Mouse (Mus musculus) CD8-positive naive resting alpha-beta T cell, adult 2 months (primary cell): Measurements from ENCODE around the gene Csmd2.
A peak's percentile ranks its signal among the peaks of the same experiment; 100 is the strongest.
"Not testable (repeated sequence)": the region's sequence is repeated elsewhere in the genome, so short reads cannot be mapped to it uniquely, and the experiment has no call there.

Experiments
- DNase-seq, 2 experiments: peaks; one replicate each; pipeline ENCODE4 v3.0.0; 2022; ENCODE audit warnings: low read depth in 2 of 2, low spot score in 2 of 2

Csmd2 gene

DNA sequence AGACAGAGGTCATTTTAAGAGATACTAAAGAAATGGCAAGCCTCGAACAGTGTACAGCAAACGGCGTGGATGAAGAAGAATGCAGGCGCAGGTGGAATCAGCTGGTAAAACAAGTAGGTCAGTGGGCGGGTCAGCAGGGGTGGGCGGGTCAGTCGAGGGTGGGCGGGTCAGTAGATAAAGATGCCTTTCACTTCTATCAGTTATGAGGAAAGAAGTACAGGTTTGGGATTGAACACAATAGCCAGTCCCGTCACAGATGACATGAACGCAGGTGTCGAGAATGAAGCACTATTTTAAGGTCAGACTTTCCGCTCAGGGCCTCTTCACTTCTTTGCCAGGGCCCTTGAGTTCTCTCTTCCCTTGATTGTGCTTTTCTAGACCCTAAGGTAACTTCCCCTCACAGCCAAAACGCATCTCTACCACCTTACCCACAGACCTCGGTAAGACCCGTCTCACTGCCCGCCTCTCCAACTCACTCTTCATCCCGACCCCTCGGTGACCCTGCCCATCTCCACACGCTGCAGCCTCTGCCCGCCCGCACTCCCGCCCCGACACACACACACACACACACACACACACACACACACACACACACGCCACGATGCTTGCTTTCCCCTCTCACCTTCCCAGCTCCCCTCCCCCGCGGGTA, 621.7 kb downstream of the Csmd2 start:
- DNase-seq, result no peak

DNA sequence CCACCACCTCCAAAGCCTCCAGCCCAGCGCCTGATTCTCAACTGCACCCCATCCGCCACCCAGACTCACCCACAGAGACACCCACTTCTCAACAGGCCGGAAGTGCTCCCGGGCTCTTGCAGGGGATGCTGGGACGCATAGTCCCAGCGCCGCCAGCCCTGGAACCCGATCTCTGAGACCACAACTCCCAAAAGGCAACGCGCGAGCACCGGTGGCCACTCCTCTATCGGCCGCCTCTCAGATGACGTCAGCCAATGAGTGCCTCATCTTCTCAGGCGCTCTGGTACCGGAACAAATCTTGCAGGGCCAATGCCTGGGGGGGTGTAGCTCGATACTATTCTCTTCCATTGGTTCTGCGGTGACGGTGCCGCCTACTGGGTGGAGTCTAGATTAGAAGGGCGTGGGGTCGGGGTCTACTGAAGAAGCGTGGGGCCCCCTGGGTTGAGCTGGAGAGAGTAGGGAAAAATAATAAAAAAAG, 622.3 kb downstream of the Csmd2 start, which contains the start of gene Zscan20:
Zscan20 (minus strand) TSS at position 174 of the 478 bp plus-strand sequence.
- DNase-seq, result peak; percentile 89 to 91

DNA sequence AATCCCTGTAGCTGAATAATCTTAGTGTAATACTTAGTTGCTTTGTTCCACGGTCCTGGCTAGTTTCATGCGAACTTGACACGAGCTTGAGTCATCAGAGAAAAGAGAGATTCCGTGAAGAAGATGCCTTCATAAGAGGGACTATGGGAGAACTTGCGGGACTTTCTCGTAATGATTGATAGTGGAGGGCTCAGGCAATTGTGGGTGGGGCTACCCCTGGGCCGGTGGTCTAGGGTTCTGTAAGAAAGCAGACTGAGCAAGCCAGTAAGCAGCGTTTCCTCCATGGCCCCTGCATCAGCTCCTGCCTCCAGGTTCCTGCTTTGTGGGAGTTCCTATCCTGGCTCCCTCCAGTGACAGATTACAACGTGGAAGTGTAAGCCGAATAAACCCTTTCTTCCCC, 623.0 kb downstream of the Csmd2 start:
- DNase-seq, result no peak

DNA sequence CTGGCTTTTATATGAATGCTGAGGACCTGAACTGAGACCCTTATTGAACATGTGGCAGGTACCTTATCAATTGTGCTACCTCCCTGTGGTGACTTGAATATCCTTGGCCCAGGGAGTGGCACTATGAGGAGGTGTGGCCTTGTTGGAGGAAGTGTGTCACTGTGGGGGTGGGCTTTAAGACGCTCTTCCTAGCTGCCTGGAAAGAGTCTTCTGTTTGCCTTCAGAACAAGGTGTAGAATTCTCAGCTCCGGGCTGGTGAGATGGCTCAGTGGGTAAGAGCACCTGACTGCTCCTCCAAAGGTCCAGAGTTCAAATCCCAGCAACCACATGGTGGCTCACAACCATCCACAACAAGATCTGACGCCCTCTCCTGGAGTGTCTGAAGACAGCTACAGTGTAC, 624.1 kb downstream of the Csmd2 start:
- DNase-seq, result not testable (repeated sequence)

DNA sequence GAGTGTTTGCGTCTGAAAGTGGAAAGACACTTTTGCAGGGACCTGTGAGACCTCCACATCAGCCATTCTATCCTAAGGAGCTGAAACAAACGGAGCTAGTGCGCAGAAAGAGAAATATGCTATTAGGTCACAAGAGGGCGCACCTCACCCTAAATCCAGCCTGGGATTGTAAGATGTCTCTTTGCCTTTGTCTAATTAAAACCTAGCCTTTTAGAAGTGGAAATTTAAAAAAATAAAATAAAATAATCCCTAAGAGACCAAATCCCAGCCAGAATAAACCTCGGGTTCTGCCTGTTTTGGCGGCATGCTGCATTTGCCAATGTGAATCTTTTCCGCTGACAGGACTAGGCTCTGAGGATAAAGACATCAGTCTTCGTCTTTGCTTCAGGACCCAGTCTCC, 625.7 kb downstream of the Csmd2 start:
- DNase-seq, result peak in 1 of 2 experiments; percentile 61

DNA sequence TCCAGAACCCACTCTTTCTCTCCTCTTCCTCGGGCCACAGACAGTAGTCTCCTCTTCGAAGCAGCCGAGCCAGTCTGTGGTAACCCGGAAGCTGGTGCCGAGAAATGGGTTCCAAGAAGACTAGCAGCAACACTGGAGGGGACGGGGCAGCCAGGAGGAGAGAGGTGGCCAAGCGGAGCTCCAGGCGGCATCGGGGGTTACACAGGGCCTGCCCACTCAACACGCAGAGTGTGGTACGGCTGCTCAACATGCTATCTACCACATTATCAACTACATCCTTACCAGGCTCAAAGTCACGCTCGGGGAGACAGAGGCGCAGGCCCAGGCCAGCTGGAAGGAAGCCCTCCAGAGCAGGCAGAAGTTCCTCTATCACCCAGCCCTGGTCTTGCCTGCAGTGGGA, 628.1 kb downstream of the Csmd2 start:
- DNase-seq, result no peak
